Mouse (Mus musculus): Measurements from ENCODE around the gene Chp2. TPM values are rescaled to one million over a fixed set of nuclear protein-coding genes. Genes with fewer than 3 reads are reported as not detected.

Chp2 gene
- polyA plus RNA-seq, 2 experiments, result 0.18 to 0.45 TPM

DNA sequence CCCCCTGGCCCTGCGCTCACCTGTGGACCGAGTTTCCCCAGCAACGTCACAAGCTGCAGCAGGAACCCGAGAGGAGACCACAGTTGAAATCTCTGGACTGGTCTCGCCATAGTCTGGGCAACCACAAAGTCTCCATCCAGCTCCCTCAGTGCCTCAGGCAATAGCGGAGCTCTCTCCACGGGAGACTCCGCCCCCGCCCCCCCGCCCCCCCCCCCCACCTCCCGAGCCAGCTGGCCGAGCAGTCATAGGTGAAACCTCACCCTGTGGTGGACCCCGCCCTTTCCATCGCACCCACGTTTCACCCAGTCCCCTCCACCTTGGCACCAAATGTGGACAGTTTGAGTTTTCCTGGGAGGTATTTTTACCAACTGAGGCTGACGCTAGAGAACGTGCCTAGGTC lies 33.3 kb upstream of the Chp2 start, which contains the start of gene Ern2:
TSS of gene Ern2 (minus strand) at position 165 of the 400 bp plus-strand sequence.
- H3K9ac ChIP-seq (ENCODE audit: low read depth, low read length, severe bottlenecking), result no peak within 1 kb of the TSS
- no peak within 1 kb of the TSS for H3K4me3 ChIP-seq (replicated peaks; ENCODE audit: low read length)

GRCm38 (mm10) chr7:122189484-122189883 lies 29.8 kb upstream of the Chp2 start:
- Histone ChIP-seq H3K9ac (ENCODE audit: low read depth, low read length, severe bottlenecking) (no peak overlapping the region), H3K36me3 (ENCODE audit: control insufficient read depth, insufficient read depth, low read length) (no peaks in the 10 kb centered on the region), H3K4me3 (replicated peaks; ENCODE audit: low read length) (no peak overlapping the region), H3K4me1 (ENCODE audit: control insufficient read depth, insufficient read depth, low read length) (peaks cover 4% of the 10 kb centered on the region; the same call in 1 of the 2 replicates), H3K4me2 (replicated peaks; ENCODE audit: low read depth, low read length, severe bottlenecking) (no peak overlapping the region), H3K27me3 (ENCODE audit: control insufficient read depth, insufficient read depth, low read length) (no peaks in the 10 kb centered on the region), H3K27ac (replicated peaks; ENCODE audit: low read depth, low read length) (no peak overlapping the region), H3K9me3 (ENCODE audit: control insufficient read depth, low read length) (no peaks in the 10 kb centered on the region)
- WGBS, result 32% methylated on average over 7 of the region's 7 CpGs
- peak; percentile 55 for DNase-seq (ENCODE audit: low spot score)
- TF ChIP-seq POLR2A (IDR thresholded peaks at IDR 0.05; ENCODE audit: borderline replicate concordance, extremely low read depth, insufficient read depth, insufficient read length), result no peak
- no peak for ATAC-seq (ENCODE audit: low FRiP score, low read depth)

More for the DNA sequence above, 33.3 kb upstream of the Chp2 start, which contains the start of gene Ern2:
- ATAC-seq (ENCODE audit: low FRiP score, low read depth), result no peak
- Histone ChIP-seq H3K4me2 (replicated peaks; ENCODE audit: low read depth, low read length, severe bottlenecking) (peak within 1 kb of the TSS; percentile 13; the same call in 1 of the 2 replicates), H3K27ac (replicated peaks; ENCODE audit: low read depth, low read length) (no peak within 1 kb of the TSS), H3K4me1 (ENCODE audit: control insufficient read depth, insufficient read depth, low read length) (peaks cover 4% of the 10 kb centered on the region; the same call in 1 of the 2 replicates), H3K36me3 (ENCODE audit: control insufficient read depth, insufficient read depth, low read length) (no peaks in the 10 kb centered on the region), H3K9me3 (ENCODE audit: control insufficient read depth, low read length) (no peaks in the 10 kb centered on the region), H3K27me3 (ENCODE audit: control insufficient read depth, insufficient read depth, low read length) (no peaks in the 10 kb centered on the region)
- no peak for TF ChIP-seq POLR2A (IDR thresholded peaks at IDR 0.05; ENCODE audit: borderline replicate concordance, extremely low read depth, insufficient read depth, insufficient read length)
- no peak for DNase-seq (ENCODE audit: low spot score)
- WGBS, result 17% methylated on average over 10 of the region's 17 CpGs

DNA sequence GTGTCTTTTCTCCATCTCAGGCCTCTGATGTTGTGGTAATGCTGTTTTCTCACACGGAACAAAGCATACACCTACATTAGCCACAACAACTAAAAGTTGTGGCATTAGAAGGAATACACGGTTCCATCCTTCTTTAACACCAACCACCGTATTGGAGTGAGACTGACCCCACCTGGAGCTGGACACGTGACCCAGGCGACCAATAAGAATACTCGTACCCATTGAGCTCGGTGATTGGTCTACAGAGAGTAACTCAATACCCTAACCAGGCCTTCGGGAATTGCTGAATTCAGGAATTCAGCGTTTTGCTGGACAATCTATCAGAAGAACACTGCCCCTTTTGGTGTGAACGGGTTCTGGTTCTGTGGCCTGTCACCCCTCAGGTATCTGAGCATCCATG lies 28.2 kb upstream of the Chp2 start:
- H3K4me2 ChIP-seq (replicated peaks; ENCODE audit: low read depth, low read length, severe bottlenecking), result no peak overlapping the region
- H3K36me3 ChIP-seq (ENCODE audit: control insufficient read depth, insufficient read depth, low read length), result no peaks in the 10 kb centered on the region
- H3K27ac ChIP-seq (replicated peaks; ENCODE audit: low read depth, low read length), result no peak overlapping the region
- H3K9ac ChIP-seq (ENCODE audit: low read depth, low read length, severe bottlenecking), result no peak overlapping the region
- no peaks in the 10 kb centered on the region for H3K27me3 ChIP-seq (ENCODE audit: control insufficient read depth, insufficient read depth, low read length)
- DNase-seq (ENCODE audit: low spot score) (no peak), ATAC-seq (ENCODE audit: low FRiP score, low read depth) (no peak)
- no peak overlapping the region for H3K4me3 ChIP-seq (replicated peaks; ENCODE audit: low read length)
- no peaks in the 10 kb centered on the region for H3K4me1 ChIP-seq (ENCODE audit: control insufficient read depth, insufficient read depth, low read length)
- 61% methylated on average over 10 of the region's 10 CpGs for WGBS
- no peaks in the 10 kb centered on the region for H3K9me3 ChIP-seq (ENCODE audit: control insufficient read depth, low read length)
- no peak for TF ChIP-seq POLR2A (IDR thresholded peaks at IDR 0.05; ENCODE audit: borderline replicate concordance, extremely low read depth, insufficient read depth, insufficient read length)

DNA sequence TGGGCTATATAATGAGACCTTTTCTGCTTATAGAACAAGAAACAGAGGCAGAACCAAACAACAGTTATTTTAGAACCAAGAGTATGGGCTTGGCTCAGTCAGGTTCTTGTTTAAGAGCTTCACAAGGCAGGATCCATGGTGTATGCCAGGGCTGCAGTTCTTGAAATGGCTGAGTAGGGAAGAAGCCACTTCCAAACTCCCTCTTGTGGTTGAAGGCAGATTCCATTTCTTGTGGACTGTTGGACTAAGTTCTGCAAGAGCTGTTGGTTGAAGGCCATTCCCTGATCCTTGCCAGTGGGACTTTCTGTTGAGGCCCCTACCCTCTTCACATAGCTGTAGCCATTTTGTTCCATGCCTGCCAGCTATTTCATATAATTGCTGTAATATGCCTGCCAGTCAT lies 25.4 kb upstream of the Chp2 start:
- Histone ChIP-seq H3K9me3 (ENCODE audit: control insufficient read depth, low read length) (no peaks in the 10 kb centered on the region), H3K36me3 (ENCODE audit: control insufficient read depth, insufficient read depth, low read length) (no peaks in the 10 kb centered on the region), H3K27ac (replicated peaks; ENCODE audit: low read depth, low read length) (no peak overlapping the region), H3K4me2 (replicated peaks; ENCODE audit: low read depth, low read length, severe bottlenecking) (no peak overlapping the region), H3K27me3 (ENCODE audit: control insufficient read depth, insufficient read depth, low read length) (no peaks in the 10 kb centered on the region), H3K4me3 (replicated peaks; ENCODE audit: low read length) (no peak overlapping the region), H3K4me1 (ENCODE audit: control insufficient read depth, insufficient read depth, low read length) (no peaks in the 10 kb centered on the region), H3K9ac (ENCODE audit: low read depth, low read length, severe bottlenecking) (no peak overlapping the region)
- no peak for TF ChIP-seq POLR2A (IDR thresholded peaks at IDR 0.05; ENCODE audit: borderline replicate concordance, extremely low read depth, insufficient read depth, insufficient read length)
- DNase-seq (ENCODE audit: low spot score) (no peak), ATAC-seq (ENCODE audit: low FRiP score, low read depth) (no peak)

DNA sequence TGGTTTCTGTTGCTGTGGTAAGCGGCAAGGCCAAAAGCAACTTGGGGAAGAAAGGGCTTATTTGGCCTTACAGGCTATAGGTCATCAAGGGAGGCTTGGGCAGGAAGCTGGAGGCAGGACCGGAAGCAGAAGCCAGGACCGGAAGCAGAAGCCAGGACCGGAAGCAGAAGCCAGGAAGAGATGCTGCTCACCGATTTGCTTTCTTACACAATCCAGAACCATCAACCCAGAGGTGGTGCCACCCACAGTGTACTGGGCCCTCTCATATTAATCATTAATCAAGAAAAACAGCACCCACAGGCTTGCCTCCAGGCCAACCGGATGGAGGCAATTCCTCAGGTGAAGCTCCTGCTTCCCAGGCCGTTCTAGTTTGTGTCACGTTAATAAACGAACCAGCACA lies 22.5 kb upstream of the Chp2 start:
- no peaks in the 10 kb centered on the region for H3K9me3 ChIP-seq (ENCODE audit: control insufficient read depth, low read length)
- no peak overlapping the region for H3K4me3 ChIP-seq (replicated peaks; ENCODE audit: low read length)
- ATAC-seq (ENCODE audit: low FRiP score, low read depth) (no peak), DNase-seq (ENCODE audit: low spot score) (no peak)
- H3K27me3 ChIP-seq (ENCODE audit: control insufficient read depth, insufficient read depth, low read length), result no peaks in the 10 kb centered on the region
- 86% methylated on average over 9 of the region's 9 CpGs for WGBS
- no peaks in the 10 kb centered on the region for H3K36me3 ChIP-seq (ENCODE audit: control insufficient read depth, insufficient read depth, low read length)
- H3K4me2 ChIP-seq (replicated peaks; ENCODE audit: low read depth, low read length, severe bottlenecking), result no peak overlapping the region
- H3K9ac ChIP-seq (ENCODE audit: low read depth, low read length, severe bottlenecking), result no peak overlapping the region
- H3K4me1 ChIP-seq (ENCODE audit: control insufficient read depth, insufficient read depth, low read length), result no peaks in the 10 kb centered on the region
- no peak overlapping the region for H3K27ac ChIP-seq (replicated peaks; ENCODE audit: low read depth, low read length)
- no peak for TF ChIP-seq POLR2A (IDR thresholded peaks at IDR 0.05; ENCODE audit: borderline replicate concordance, extremely low read depth, insufficient read depth, insufficient read length)

GRCm38 (mm10) chr7:122197306-122197705 lies 22.0 kb upstream of the Chp2 start:
- no peak overlapping the region for H3K27ac ChIP-seq (replicated peaks; ENCODE audit: low read depth, low read length)
- DNase-seq (ENCODE audit: low spot score), result peak; percentile 27
- no peak overlapping the region for H3K9ac ChIP-seq (ENCODE audit: low read depth, low read length, severe bottlenecking)
- no peak for ATAC-seq (ENCODE audit: low FRiP score, low read depth)
- no peaks in the 10 kb centered on the region for H3K9me3 ChIP-seq (ENCODE audit: control insufficient read depth, low read length)
- no peaks in the 10 kb centered on the region for H3K27me3 ChIP-seq (ENCODE audit: control insufficient read depth, insufficient read depth, low read length)
- H3K4me2 ChIP-seq (replicated peaks; ENCODE audit: low read depth, low read length, severe bottlenecking), result no peak overlapping the region
- TF ChIP-seq POLR2A (IDR thresholded peaks at IDR 0.05; ENCODE audit: borderline replicate concordance, extremely low read depth, insufficient read depth, insufficient read length), result no peak
- H3K4me3 ChIP-seq (replicated peaks; ENCODE audit: low read length), result no peak overlapping the region
- no peaks in the 10 kb centered on the region for H3K4me1 ChIP-seq (ENCODE audit: control insufficient read depth, insufficient read depth, low read length)
- no peaks in the 10 kb centered on the region for H3K36me3 ChIP-seq (ENCODE audit: control insufficient read depth, insufficient read depth, low read length)
- 37% methylated on average over 4 of the region's 4 CpGs for WGBS
